Mouse (Mus musculus): ENCODE measurements around the gene Rnpc3.
"Not testable (repeated sequence)": the region's sequence is repeated elsewhere in the genome, so short reads cannot be mapped to it uniquely, and the experiment has no call there.

Gene Rnpc3

GRCm38 (mm10) chr3:113629606-113630359 lies at the start of gene Rnpc3:
Gene Rnpc3 (minus strand): TSS chr3:113630149.
- peak; percentile 98 for DNase-seq (ENCODE audit: low read depth, low spot score)
- no peaks in the 10 kb centered on the region for H3K27me3 ChIP-seq (ENCODE audit: control insufficient read depth, insufficient read depth, low read length, poor library complexity, severe bottlenecking)
- H3K36me3 ChIP-seq (ENCODE audit: control insufficient read depth, insufficient read depth, low read length, poor library complexity, severe bottlenecking) = no peaks in the 10 kb centered on the region

GRCm38 (mm10) chr3:113656940-113657339 lies 27.0 kb upstream of the Rnpc3 start:
- Histone ChIP-seq H3K27me3 (ENCODE audit: control insufficient read depth, insufficient read depth, low read length, poor library complexity, severe bottlenecking) (no peaks in the 10 kb centered on the region), H3K36me3 (ENCODE audit: control insufficient read depth, insufficient read depth, low read length, poor library complexity, severe bottlenecking) (no peaks in the 10 kb centered on the region)
- DNase-seq (ENCODE audit: low read depth, low spot score) = peak; percentile 39

DNA sequence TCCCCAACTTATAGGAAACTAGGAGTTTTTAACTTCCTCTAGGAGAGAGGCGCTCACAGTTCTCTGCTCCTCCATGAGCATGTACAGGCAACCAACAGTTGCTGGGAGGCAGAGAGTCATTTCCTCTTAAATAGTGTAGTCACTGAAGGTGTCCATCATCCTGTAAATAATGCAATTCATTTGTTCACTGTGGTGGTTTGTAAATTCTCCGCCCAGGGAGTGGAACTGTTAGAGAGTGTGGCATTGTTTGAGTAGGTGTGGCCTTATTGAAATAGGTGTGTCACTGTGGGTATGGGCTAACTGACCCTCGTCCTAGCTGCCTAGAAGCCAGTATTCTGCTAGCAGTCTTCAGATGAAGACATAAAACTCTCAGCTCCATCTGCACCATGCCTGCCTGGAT lies 24.4 kb upstream of the Rnpc3 start:
- no peaks in the 10 kb centered on the region for H3K36me3 ChIP-seq (ENCODE audit: control insufficient read depth, insufficient read depth, low read length, poor library complexity, severe bottlenecking)
- no peaks in the 10 kb centered on the region for H3K27me3 ChIP-seq (ENCODE audit: control insufficient read depth, insufficient read depth, low read length, poor library complexity, severe bottlenecking)
- DNase-seq (ENCODE audit: low read depth, low spot score) = no peak

- not testable (repeated sequence) for H3K27me3 ChIP-seq (ENCODE audit: control insufficient read depth, insufficient read depth, low read length, poor library complexity, severe bottlenecking); H3K36me3 ChIP-seq (ENCODE audit: control insufficient read depth, insufficient read depth, low read length, poor library complexity, severe bottlenecking); DNase-seq (ENCODE audit: low read depth, low spot score)
These were observed 21.4 kb upstream of the Rnpc3 start for GRCm38 (mm10) chr3:113651386-113651785.

- DNase-seq (ENCODE audit: low read depth, low spot score) = no peak
- Histone ChIP-seq H3K36me3 (ENCODE audit: control insufficient read depth, insufficient read depth, low read length, poor library complexity, severe bottlenecking) (no peaks in the 10 kb centered on the region), H3K27me3 (ENCODE audit: control insufficient read depth, insufficient read depth, low read length, poor library complexity, severe bottlenecking) (no peaks in the 10 kb centered on the region)
These were observed 9.6 kb upstream of the Rnpc3 start for GRCm38 (mm10) chr3:113639545-113639944.

- Histone ChIP-seq H3K36me3 (ENCODE audit: control insufficient read depth, insufficient read depth, low read length, poor library complexity, severe bottlenecking) (no peaks in the 10 kb centered on the region), H3K27me3 (ENCODE audit: control insufficient read depth, insufficient read depth, low read length, poor library complexity, severe bottlenecking) (no peaks in the 10 kb centered on the region)
- no peak for DNase-seq (ENCODE audit: low read depth, low spot score)
These were observed 4.3 kb upstream of the Rnpc3 start for GRCm38 (mm10) chr3:113634220-113634619.

GRCm38 (mm10) chr3:113631611-113632010 lies 1.7 kb upstream of the Rnpc3 start:
- H3K27me3 ChIP-seq (ENCODE audit: control insufficient read depth, insufficient read depth, low read length, poor library complexity, severe bottlenecking) = no peaks in the 10 kb centered on the region
- DNase-seq (ENCODE audit: low read depth, low spot score) = no peak
- no peaks in the 10 kb centered on the region for H3K36me3 ChIP-seq (ENCODE audit: control insufficient read depth, insufficient read depth, low read length, poor library complexity, severe bottlenecking)

DNA sequence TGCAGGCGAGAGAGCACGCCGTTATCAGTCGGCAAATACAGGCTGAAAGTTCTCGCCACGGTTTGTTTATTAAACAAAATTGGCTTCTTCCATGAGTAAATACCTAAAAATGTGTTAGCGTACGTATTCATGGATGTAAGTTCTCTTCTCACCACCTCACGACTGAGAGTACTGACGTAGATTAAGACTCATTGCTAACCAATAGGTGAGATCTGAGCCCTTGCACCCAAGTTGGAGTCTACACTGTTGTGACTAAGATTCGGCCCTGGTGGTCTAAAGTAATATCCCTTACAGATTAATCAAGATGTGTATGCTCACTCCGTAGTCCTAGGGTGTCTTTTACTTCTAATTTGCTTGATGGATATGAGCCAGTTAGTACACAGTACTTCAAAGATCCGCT lies 615 bp upstream of the Rnpc3 start:
- DNase-seq (ENCODE audit: low read depth, low spot score) = peak; percentile 46

DNA sequence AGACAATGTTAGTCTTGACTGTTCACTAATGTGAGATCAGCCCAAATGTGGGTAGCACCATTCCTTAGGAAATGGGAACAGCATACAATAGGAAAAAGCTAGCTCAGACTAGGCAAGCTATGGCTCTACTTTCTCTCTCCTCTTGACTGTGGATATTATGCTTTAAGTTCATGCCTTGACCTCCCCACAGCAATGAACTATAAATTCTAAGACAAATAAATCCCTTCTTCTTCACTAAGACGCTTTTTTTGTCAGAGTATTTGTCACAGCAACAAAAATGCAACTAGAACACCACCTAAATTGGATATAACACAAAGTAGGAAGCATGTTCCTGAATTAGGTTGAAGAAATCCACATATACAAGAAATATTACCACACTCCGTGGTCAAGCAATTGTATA lies 23.4 kb downstream of the Rnpc3 start, which contains the start of gene Amy1:
Gene Amy1, minus strand, starts transcription at position 101 of the 400 bp plus-strand sequence.
- DNase-seq (ENCODE audit: low read depth, low spot score) = no peak
- H3K27me3 ChIP-seq (ENCODE audit: control insufficient read depth, insufficient read depth, low read length, poor library complexity, severe bottlenecking) = no peaks in the 10 kb centered on the region
- peaks cover 3% of the 10 kb centered on the region; the same call in 1 of the 2 replicates for H3K36me3 ChIP-seq (ENCODE audit: control insufficient read depth, insufficient read depth, low read length, poor library complexity, severe bottlenecking)

More for the DNA sequence above, 615 bp upstream of the Rnpc3 start:
- no peaks in the 10 kb centered on the region for H3K36me3 ChIP-seq (ENCODE audit: control insufficient read depth, insufficient read depth, low read length, poor library complexity, severe bottlenecking)
- no peaks in the 10 kb centered on the region for H3K27me3 ChIP-seq (ENCODE audit: control insufficient read depth, insufficient read depth, low read length, poor library complexity, severe bottlenecking)

- Histone ChIP-seq H3K36me3 (ENCODE audit: control insufficient read depth, insufficient read depth, low read length, poor library complexity, severe bottlenecking) (no peaks in the 10 kb centered on the region), H3K27me3 (ENCODE audit: control insufficient read depth, insufficient read depth, low read length, poor library complexity, severe bottlenecking) (no peaks in the 10 kb centered on the region)
- DNase-seq (ENCODE audit: low read depth, low spot score) = no peak
These were observed 39.1 kb downstream of the Rnpc3 start for GRCm38 (mm10) chr3:113590844-113591243.

- no peak for DNase-seq (ENCODE audit: low read depth, low spot score)
- Histone ChIP-seq H3K27me3 (ENCODE audit: control insufficient read depth, insufficient read depth, low read length, poor library complexity, severe bottlenecking) (no peaks in the 10 kb centered on the region), H3K36me3 (ENCODE audit: control insufficient read depth, insufficient read depth, low read length, poor library complexity, severe bottlenecking) (no peaks in the 10 kb centered on the region)
These were observed 55.4 kb downstream of the Rnpc3 start for GRCm38 (mm10) chr3:113574578-113574977.

GRCm38 (mm10) chr3:113574138-113574537 lies 55.8 kb downstream of the Rnpc3 start:
- Histone ChIP-seq H3K27me3 (ENCODE audit: control insufficient read depth, insufficient read depth, low read length, poor library complexity, severe bottlenecking) (no peaks in the 10 kb centered on the region), H3K36me3 (ENCODE audit: control insufficient read depth, insufficient read depth, low read length, poor library complexity, severe bottlenecking) (no peaks in the 10 kb centered on the region)
- DNase-seq (ENCODE audit: low read depth, low spot score) = no peak

GRCm38 (mm10) chr3:113572158-113572557 lies 57.8 kb downstream of the Rnpc3 start:
- Histone ChIP-seq H3K36me3 (ENCODE audit: control insufficient read depth, insufficient read depth, low read length, poor library complexity, severe bottlenecking) (no peaks in the 10 kb centered on the region), H3K27me3 (ENCODE audit: control insufficient read depth, insufficient read depth, low read length, poor library complexity, severe bottlenecking) (no peaks in the 10 kb centered on the region)
- DNase-seq (ENCODE audit: low read depth, low spot score) = no peak

All from splenic B cell, adult 2 months (primary cell).